Mouse (Mus musculus) cortical plate, adult 2 months (tissue): ENCODE measurements around the gene Ppil3.

Experiments used
- CTCF ChIP-seq: fragments of 200-500 bp; IDR thresholded peaks from 2 replicates; pipeline ENCODE4 v1.5.1; 2011; ENCODE audit warnings: mild to moderate bottlenecking, control low read depth, low read length; ENCODE audit not compliant: insufficient read depth; ENCODE audit errors: extremely low read depth
- POLR2A ChIP-seq: fragments of 200-500 bp; IDR thresholded peaks from 2 replicates; pipeline ENCODE4 v1.6.1; 2011; ENCODE audit warnings: mild to moderate bottlenecking, low read length, control low read depth; ENCODE audit not compliant: insufficient read depth; ENCODE audit errors: extremely low read depth

DNA sequence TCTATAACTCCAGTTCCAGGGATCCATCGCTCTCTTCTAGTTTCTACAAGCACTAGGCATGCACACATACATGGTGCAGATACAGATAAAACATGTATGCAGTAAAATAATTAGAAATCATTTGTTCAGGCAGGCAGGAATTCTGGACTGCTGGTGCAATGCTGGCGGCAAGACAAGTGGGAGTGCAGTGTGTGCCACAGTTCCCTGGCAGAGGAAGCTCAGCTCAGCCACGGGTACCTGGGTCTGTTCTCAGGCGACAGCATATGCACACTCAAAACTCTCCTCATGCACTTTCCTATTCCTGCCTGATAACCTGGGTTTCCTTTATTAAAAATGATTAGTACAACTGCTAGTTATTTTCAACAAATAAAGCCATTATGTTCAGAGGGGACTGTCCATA, 19.8 kb upstream of the Ppil3 start:
- no peak for TF ChIP-seq CTCF
- no peak for TF ChIP-seq POLR2A
